Mouse (Mus musculus) frontal cortex, postnatal 36 days (tissue): ENCODE measurements around the gene Pigs.

ENCODE experiments used
- DNase-seq, 2 experiments: peaks; one replicate each; pipeline ENCODE4 v3.0.0; 2022; ENCODE audit warnings: low spot score in 2 of 2

Gene Pigs

DNA sequence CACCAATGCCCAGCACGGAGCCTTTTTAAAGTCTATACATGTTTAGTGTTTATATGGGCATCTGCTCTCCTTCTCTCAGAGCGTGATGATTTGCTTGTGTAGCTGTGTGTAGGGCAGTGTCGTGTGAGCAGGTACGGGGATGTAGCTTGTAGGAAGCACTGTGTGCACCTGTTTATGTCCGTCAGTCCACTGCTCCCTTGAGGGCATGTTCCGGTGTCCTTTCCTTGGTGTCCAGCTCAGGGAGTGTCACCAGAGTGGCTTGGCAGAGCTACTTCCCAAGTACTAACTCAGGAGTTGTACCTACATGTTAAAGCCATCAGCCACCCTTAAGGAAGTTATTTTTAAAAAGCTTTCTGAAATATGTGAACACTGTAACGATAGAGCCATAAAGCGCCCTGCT, 8.8 kb downstream of the Pigs start:
- no peak for DNase-seq

- DNase-seq: no peak
Observed at GRCm38 (mm10) chr11:78341702-78342101, 13.5 kb downstream of the Pigs start.

- peak; percentile 67 to 71 for DNase-seq
Observed at GRCm38 (mm10) chr11:78343381-78344327, 15.4 kb downstream of the Pigs start, which contains the start of gene Unc119. Gene Unc119, plus strand, starts transcription at chr11:78343482.

DNA sequence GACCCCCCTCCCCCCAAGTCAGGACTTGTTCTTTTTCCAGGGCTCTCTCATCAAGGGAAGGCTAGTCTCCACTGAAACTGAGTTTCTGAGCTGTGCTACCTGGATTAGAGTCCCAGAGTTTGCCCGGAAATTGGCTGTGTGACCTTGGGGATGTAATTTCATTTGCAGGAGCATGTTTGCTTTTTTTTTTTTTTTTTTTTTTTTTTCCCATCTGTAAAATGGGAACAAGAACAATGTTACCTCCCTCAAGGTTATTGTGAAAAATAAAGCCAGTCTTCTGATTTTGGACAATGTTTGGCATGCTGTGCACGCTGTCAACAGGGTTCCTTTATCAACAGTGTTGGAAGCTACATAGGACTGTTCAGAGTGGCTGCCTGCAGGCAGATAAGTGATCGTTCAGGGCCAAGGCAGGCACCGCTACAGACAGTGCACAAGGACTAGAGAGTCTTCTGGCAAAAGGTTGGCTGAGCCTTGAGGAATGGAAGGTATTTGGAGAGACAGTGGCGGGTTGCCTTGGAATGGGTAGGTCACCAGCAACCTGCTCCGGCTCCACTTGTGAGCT, 16.2 kb downstream of the Pigs start:
- DNase-seq: no peak

DNA sequence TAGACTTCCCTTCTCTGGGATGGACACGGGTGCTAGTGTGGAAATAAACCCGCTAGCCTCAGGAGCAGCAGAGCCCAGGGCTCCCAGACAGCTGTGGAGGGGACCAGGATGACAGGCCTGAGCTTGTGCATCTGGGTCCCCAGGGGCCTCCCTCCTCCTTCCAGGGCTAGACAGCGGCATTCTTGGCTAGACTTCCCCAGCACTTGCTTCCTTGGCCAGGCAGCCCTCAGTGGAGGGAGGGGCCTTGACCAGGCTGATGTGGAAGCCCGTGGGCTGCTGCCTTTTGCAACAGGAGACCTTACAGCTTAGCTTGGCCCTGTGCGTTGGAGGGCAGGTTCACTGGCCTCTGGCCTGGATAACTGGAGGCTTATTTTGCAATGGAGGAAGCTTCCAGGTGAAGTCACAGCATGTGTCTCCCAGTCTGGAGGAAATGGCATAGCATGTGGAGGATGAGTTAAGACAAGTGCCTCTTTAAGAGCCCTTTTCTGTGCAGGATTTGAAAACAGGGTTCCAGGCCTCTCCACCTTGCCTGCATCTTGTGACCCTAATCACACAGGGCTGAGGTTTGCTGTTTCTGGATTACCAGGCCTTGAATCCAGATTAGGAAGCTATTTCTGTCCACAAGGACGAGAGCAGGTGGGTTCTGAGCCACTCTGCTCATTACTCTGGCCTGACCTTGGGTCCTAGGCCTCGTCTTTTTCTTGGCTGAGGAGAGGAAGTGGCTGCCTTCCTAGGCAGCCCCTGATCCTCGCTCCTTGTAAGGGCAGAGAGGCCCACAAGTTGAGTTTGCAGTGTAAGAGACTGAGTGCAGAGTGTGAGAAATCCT, 16.9 kb downstream of the Pigs start:
- no peak for DNase-seq

GRCm38 (mm10) chr11:78345801-78346200, 17.6 kb downstream of the Pigs start:
- no peak for DNase-seq

DNA sequence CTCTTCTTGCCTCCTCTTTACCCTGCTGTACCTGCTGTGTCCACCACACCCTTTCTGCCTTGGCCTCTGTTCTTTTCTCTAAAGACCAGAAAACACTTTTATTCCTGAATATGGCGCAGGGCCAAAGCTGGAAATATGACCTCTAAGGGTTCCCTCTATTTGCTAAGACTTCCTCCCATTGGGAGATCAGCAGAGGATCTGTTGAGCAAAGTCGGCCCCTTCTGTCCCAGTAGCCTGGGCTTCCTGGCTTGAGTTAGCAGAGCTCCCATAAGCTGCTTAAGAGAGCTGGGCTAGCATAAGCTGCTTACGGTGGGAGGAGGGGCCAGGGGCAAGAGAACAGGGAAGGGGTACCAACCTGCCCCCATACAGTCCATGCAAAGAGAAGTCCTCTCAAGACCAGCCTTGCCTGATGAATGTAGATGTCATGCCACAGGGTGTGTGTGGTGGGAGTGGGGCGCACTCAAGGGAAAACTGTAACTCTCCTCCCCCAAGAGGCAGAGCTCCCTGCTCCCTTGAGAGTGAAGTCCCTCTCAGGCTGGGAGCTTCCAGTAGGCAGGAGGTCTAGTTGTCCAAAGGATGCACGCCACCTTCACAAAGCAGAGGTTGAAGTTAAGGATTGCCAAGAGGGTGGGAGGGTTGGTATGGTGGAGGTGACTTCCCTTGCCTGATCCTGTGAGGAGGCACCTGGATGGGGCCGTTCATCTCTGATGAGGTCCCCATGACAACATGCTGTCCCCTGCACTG, 18.3 kb downstream of the Pigs start:
- DNase-seq: no peak

DNA sequence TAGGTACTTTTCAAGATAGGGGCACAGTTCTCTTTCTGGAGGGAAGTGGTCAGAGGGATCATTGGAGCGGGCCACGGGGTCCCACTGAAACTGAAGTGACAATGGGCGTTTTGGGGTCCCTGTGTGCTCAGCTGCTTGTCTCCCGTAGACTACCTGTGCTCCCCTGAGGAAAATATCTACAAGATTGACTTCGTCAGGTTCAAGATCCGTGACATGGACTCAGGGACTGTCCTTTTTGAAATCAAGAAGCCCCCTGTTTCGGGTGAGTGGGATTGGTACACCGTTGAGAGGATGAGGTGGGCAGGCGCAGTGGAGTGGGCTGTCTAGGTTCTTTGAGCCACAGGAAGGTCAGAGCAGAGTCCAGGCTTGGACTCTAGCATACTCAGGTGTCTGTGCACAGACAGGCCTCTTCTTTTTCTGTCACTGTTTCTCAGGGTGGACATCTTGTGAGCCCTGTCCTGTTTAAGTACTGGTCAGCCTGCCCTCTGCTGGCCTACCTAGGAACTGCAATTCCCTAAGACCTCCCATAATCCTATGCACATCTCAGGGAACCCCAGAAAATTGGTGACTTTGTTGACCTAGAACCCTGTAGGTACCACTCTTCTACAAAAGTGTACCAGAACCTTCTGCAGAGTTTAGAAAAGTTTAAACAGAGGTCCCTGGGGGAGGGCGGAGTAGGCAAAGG, 19.0 kb downstream of the Pigs start:
- peak in 1 of 2 experiments; percentile 65 for DNase-seq

- no peak for DNase-seq
Observed at GRCm38 (mm10) chr11:78347908-78348307, 19.7 kb downstream of the Pigs start.

DNA sequence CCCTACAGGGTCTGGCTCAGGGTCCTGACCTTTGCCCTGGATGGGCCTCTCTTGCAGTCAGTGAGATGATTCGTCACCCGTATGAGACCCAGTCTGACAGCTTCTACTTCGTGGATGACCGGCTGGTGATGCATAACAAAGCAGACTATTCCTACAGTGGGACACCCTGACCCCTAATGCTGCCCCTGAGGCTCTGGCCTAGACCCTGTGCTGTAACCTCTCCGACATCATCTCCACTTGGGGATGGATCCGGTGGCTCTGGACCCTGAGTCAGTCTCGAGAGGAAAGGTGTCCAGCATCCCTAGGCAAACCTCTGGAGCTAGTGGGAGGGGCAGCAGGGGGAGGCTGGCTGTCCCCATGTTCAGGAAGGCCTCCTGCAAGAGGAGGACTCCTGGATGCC, 20.3 kb downstream of the Pigs start:
- no peak for DNase-seq

- no peak for DNase-seq
Observed at GRCm38 (mm10) chr11:78349441-78350358, 21.5 kb downstream of the Pigs start.

- DNase-seq: no peak
Observed at GRCm38 (mm10) chr11:78353081-78353480, 24.9 kb downstream of the Pigs start.

DNA sequence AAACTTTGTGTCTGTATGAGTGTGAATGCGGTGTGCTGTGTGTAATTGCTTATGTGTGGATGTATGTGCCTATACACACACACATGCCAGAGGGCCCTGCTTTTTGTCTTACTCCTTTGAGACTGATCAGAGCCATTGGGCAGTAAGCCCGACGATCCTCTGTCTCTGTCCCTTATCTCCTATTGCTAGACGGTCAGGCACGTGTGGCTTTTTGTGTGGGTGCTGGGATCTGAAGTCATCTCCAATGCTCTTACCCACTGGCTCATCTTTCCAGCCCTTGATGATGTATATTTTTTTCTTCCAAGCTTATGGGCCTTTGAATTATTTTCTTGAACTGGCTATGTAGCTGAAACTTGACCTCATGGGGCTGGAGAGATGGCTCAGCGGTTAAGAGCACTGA, 26.7 kb downstream of the Pigs start:
- no peak for DNase-seq

GRCm38 (mm10) chr11:78355471-78356238, 27.4 kb downstream of the Pigs start:
- DNase-seq: peak; percentile 58 to 64

DNA sequence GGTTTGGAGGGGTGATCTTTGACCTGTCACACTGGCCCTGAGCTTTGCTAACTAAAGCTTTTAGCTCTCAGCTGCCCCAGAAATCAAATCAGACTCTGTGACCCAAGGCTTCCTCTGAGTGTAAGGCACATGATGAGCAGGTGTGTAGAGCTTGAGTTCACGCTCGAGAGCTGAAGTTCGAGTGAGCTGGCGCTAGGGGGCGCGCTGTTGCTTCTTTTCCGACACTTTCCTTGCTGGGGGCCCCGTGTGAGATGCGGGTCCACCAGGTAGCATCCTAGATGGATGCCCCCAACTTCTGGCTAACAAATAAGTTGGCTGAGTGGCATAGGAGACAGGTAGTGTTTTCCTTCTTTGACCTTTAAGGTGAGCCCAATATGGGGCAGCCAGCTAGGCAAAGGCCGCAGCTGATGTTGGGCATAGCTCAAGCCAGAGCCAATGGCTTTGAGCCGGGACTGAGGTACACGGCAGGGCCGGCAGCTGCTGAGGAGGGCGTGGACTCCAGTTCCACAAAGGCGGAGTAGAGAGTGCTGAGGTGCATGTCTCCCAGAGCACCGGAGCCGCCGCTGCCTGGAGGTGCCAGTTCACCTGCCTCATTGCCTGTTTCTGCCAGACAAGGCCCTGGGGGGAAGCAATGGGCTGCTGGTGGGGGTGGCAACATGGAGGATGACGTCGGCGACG, 30.3 kb downstream of the Pigs start:
- DNase-seq: peak in 1 of 2 experiments; percentile 25

DNA sequence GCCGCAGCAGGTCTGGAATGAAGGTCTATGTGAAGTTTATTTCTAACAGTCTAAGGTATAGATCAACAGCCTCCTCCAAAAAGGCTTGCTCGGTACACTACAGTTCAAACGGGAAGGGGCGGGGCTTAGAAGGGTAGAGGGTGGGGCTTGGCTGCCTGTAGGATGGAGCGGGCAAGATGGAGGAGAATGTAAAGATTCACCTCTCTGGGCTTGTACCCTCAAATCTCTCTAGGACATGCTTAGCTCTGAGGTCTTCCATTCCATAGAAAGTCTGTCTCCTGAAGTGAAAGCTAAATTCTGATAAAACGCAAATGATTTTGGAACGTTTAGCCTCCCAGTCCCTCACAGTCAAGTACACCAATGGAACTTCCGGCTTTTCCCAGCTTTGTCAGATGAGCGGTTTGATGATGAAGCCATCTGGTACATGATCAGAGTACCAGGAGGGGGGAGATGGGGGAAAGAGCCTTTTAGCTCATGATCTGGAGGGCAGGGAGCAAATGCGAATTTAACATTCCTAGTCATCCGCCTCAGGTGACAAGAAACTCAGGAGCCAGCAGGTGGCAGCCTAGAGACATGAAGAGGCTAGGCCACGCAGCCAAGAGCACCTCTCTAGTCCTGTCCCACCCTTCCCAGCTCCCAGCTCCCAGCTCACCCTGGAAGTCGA, 32.0 kb downstream of the Pigs start:
- DNase-seq: peak; percentile 57 to 76

DNA sequence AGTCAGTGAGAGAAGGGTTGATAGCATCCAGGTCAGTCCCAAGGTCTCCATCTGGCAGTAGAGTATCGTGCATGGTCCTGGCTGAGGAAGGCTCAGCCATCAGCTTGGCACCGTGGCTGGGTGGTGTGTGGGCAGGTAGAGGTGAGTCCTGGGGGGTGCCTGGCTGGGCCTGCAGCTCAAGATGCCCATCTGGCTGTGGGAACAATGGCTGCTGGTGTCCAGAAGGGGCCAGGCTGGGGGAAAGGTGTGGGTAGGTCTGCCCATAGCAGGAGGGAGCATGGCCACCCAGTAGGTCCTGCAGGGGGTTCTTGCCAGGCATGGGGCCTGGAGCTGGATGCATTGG, 32.5 kb downstream of the Pigs start:
- DNase-seq: no peak
